Mouse (Mus musculus) intestine, postnatal 0 days (tissue): ENCODE results near the gene Muc20. TPM values are rescaled to one million over a fixed set of nuclear protein-coding genes. Genes with fewer than 3 reads are reported as not detected.

Experiments
- ATAC-seq: fragments of 200-750 bp; cut with Nextera tagmentation; 2 replicates; pipeline ENCODE4 v1.8.0; 2017; ENCODE audit warnings: mild to moderate bottlenecking, moderate TSS enrichment, moderate library complexity
- H3K27ac ChIP-seq: fragments of 300-500 bp; sonication (generic); 2 replicates; pipeline ENCODE4 v1.5.1; 2014; ENCODE audit warnings: mild to moderate bottlenecking, low read depth, low read length, moderate library complexity
- H3K27me3 ChIP-seq: fragments of 300-500 bp; sonication (generic); replicated peaks from 2 replicates; pipeline ENCODE4 v1.6.1; 2014; ENCODE audit warnings: low read length, mixed read lengths; ENCODE audit not compliant: control insufficient read depth, insufficient read depth
- H3K36me3 ChIP-seq: fragments of 300-500 bp; sonication (generic); 2 replicates; pipeline ENCODE4 v1.6.1; 2014; ENCODE audit warnings: mild to moderate bottlenecking, moderate library complexity; ENCODE audit not compliant: control insufficient read depth, insufficient read depth
- H3K4me1 ChIP-seq: fragments of 300-500 bp; sonication (generic); replicated peaks from 2 replicates; pipeline ENCODE4 v1.6.1; 2014; ENCODE audit warnings: antibody characterized with exemption, low read length, mixed read lengths; ENCODE audit not compliant: control insufficient read depth, insufficient read depth
- H3K4me2 ChIP-seq: fragments of 300-500 bp; sonication (generic); replicated peaks from 2 replicates; pipeline ENCODE4 v1.6.1; 2014; ENCODE audit warnings: low read depth, mild to moderate bottlenecking, moderate library complexity
- H3K4me3 ChIP-seq: fragments of 300-500 bp; sonication (generic); 2 replicates; pipeline ENCODE4 v1.5.1; 2014; ENCODE audit warnings: low read depth, low read length
- H3K9ac ChIP-seq: fragments of 300-500 bp; sonication (generic); 2 replicates; pipeline ENCODE4 v1.6.1; 2014; ENCODE audit warnings: mild to moderate bottlenecking, low read depth, low read length
- H3K9me3 ChIP-seq: fragments of 300-500 bp; sonication (generic); 2 replicates; pipeline ENCODE4 v1.6.1; 2016; ENCODE audit warnings: mixed run types; ENCODE audit not compliant: control insufficient read depth
- CTCF ChIP-seq: sonication (generic); IDR thresholded peaks from 2 replicates; pipeline ENCODE4 v1.5.1; 2016; ENCODE audit warnings: low read depth, mild to moderate bottlenecking, control low read depth, antibody characterized with exemption, moderate library complexity
- WGBS: fragments of 180-500 bp; shearing (Covaris S2); extraction: QIAGEN DNeasy Blood & Tissue Kit; methylation state at CpG from one replicate; pipeline ENCODE4 v1.1.7; 2014; 5-methylcytosine and 5-hydroxymethylcytosine counted together
- polyA plus RNA-seq: library from polyadenylated mRNA; unstranded; fragments of >200 nt; fragmentation: Nextera tagmentation; extraction: Ambion mirVana; gene quantifications from 2 replicates; pipeline ENCODE4 v1.2.1, GENCODE M21; 2015

Muc20 gene
- polyA plus RNA-seq, 1 experiment from 2014 or later: not detected

GRCm38 (mm10) chr16:32805151-32805550 lies 7.9 kb upstream of the Muc20 start:
- H3K4me1 ChIP-seq: no peaks in the 10 kb centered on the region; the same call in 1 of the 2 replicates
- no peak overlapping the region for H3K4me2 ChIP-seq
- H3K9me3 ChIP-seq: no peaks in the 10 kb centered on the region
- H3K27ac ChIP-seq: no peak overlapping the region
- no peak for TF ChIP-seq CTCF
- H3K27me3 ChIP-seq: no peaks in the 10 kb centered on the region
- no peak for ATAC-seq
- no peak overlapping the region for H3K9ac ChIP-seq
- no peak overlapping the region for H3K4me3 ChIP-seq
- no peaks in the 10 kb centered on the region for H3K36me3 ChIP-seq
- 58% methylated on average over 7 of the region's 7 CpGs for WGBS

- no peak overlapping the region for H3K4me2 ChIP-seq
- no peak overlapping the region for H3K9ac ChIP-seq
- no peak for TF ChIP-seq CTCF
- no peak overlapping the region for H3K4me3 ChIP-seq
- no peaks in the 10 kb centered on the region; the same call in 1 of the 2 replicates for H3K4me1 ChIP-seq
- no peak overlapping the region for H3K27ac ChIP-seq
- no peaks in the 10 kb centered on the region for H3K27me3 ChIP-seq
- H3K9me3 ChIP-seq: no peaks in the 10 kb centered on the region
- no peaks in the 10 kb centered on the region for H3K36me3 ChIP-seq
- ATAC-seq: no peak
- WGBS: 47% methylated on average over 5 of the region's 5 CpGs
Observed at GRCm38 (mm10) chr16:32803901-32804300, 6.7 kb upstream of the Muc20 start.

- ATAC-seq: no peak
- no peaks in the 10 kb centered on the region for H3K9me3 ChIP-seq
- H3K9ac ChIP-seq: no peak overlapping the region
- H3K4me2 ChIP-seq: no peak overlapping the region
- no peaks in the 10 kb centered on the region for H3K36me3 ChIP-seq
- no peak overlapping the region for H3K27ac ChIP-seq
- H3K4me3 ChIP-seq: no peak overlapping the region
- TF ChIP-seq CTCF: no peak
- 45% methylated on average over 6 of the region's 6 CpGs for WGBS
- peaks cover 4% of the 10 kb centered on the region for H3K4me1 ChIP-seq
- no peaks in the 10 kb centered on the region for H3K27me3 ChIP-seq
Observed at GRCm38 (mm10) chr16:32803252-32803853, 6.1 kb upstream of the Muc20 start.

GRCm38 (mm10) chr16:32796676-32797425 lies 384 bp downstream of the Muc20 start:
- Histone ChIP-seq H3K9me3 (no peaks in the 10 kb centered on the region), H3K27me3 (no peaks in the 10 kb centered on the region), H3K27ac (no peak overlapping the region), H3K9ac (no peak overlapping the region), H3K4me1 (peaks cover 4% of the 10 kb centered on the region; the same call in 1 of the 2 replicates), H3K4me2 (no peak overlapping the region), H3K4me3 (no peak overlapping the region), H3K36me3 (no peaks in the 10 kb centered on the region)
- TF ChIP-seq CTCF: no peak
- ATAC-seq: no peak
- WGBS: 71% methylated on average over 14 of the region's 14 CpGs

- Histone ChIP-seq H3K27ac (no peak overlapping the region), H3K36me3 (no peaks in the 10 kb centered on the region), H3K9me3 (no peaks in the 10 kb centered on the region), H3K9ac (no peak overlapping the region), H3K27me3 (no peaks in the 10 kb centered on the region), H3K4me2 (no peak overlapping the region), H3K4me1 (peaks cover 4% of the 10 kb centered on the region; the same call in 1 of the 2 replicates), H3K4me3 (no peak overlapping the region)
- WGBS: 85% methylated on average over 1 of the region's 1 CpGs
- no peak for TF ChIP-seq CTCF
- ATAC-seq: no peak
Observed at GRCm38 (mm10) chr16:32795177-32795576, 2.1 kb downstream of the Muc20 start.

GRCm38 (mm10) chr16:32790056-32790455 lies 7.2 kb downstream of the Muc20 start:
- Histone ChIP-seq H3K9ac (no peak overlapping the region), H3K4me1 (no peaks in the 10 kb centered on the region), H3K27me3 (no peaks in the 10 kb centered on the region), H3K36me3 (no peaks in the 10 kb centered on the region), H3K4me2 (no peak overlapping the region), H3K27ac (no peak overlapping the region), H3K9me3 (no peaks in the 10 kb centered on the region), H3K4me3 (no peak overlapping the region)
- ATAC-seq: no peak
- WGBS: 87% methylated on average over 5 of the region's 5 CpGs
- no peak for TF ChIP-seq CTCF
